ENCODE assay signal across 10 mouse cellular contexts in the genomic region with DNA sequence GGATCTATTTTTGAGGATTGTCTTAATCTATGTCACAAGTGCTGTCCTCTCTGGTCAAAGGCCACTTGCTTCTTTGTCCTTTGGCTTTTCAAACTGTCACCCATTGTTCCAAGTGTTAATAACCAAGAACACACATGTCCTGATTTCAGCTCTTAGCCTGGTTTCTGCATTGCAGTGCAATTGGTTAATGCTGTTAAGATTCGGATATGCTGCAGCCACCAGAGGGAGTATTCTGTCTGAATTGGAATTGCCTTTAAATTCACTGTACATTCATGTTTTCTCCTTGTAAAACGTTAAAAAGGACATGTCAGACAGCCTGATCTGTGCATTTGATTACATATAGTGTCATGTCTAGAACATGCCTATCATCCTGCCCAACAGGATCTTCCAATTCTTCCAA. TPM values are rescaled to one million over a fixed set of nuclear protein-coding genes. Genes with fewer than 3 reads are reported as not detected.
A peak's percentile ranks its signal among the peaks of the same experiment; 100 is the strongest.
DNase-seq lines count a peak whose midpoint lies in the region; ATAC-seq lines count a peak whose summit lies in the region.
"Had no signal": no experiment of that assay in that cellular context is flagged by ENCODE, and none has a peak within 500 bp of the region (broad histone marks: within the 10 kb centered on the region; RNA-seq: fewer than 3 reads in every experiment).

No protein-coding gene starts in this region.

- H3K4me3 ChIP-seq in forebrain, embryonic 12.5 days (replicated peaks): no peak overlapping the region
- no peak overlapping the region for H3K4me3 ChIP-seq in limb, embryonic 10.5 days
- H3K4me3 ChIP-seq: embryonic facial prominence, embryonic 12.5 days; neural tube, embryonic 13.5 days had no signal

- H3K27ac ChIP-seq in forebrain, embryonic 12.5 days: no peak overlapping the region
- no peak overlapping the region for H3K27ac ChIP-seq in limb, embryonic 10.5 days
- H3K27ac ChIP-seq: embryonic facial prominence, embryonic 12.5 days; neural tube, embryonic 13.5 days had no signal

- 24% methylated on average over 2 of the region's 2 CpGs for WGBS in forebrain, embryonic 12.5 days
- WGBS in limb, embryonic 10.5 days: 42% methylated on average over 2 of the region's 2 CpGs

- H3K9ac ChIP-seq in forebrain, embryonic 12.5 days: no peak overlapping the region
- H3K9ac ChIP-seq: embryonic facial prominence, embryonic 12.5 days; neural tube, embryonic 13.5 days had no signal

- 0 out of 2 replicates have a peak, but pooled peaks have one; percentile 41 for ATAC-seq in forebrain, embryonic 12.5 days (ENCODE audit: low FRiP score)

- H3K4me1 ChIP-seq in forebrain, embryonic 12.5 days: no peaks in the 10 kb centered on the region
- no peaks in the 10 kb centered on the region for H3K4me1 ChIP-seq in limb, embryonic 10.5 days
- H3K4me1 ChIP-seq: embryonic facial prominence, embryonic 12.5 days; neural tube, embryonic 13.5 days had no signal

- no peaks in the 10 kb centered on the region for H3K36me3 ChIP-seq in forebrain, embryonic 12.5 days (replicated peaks)
- H3K36me3 ChIP-seq in limb, embryonic 10.5 days: no peaks in the 10 kb centered on the region
- H3K36me3 ChIP-seq: embryonic facial prominence, embryonic 12.5 days; neural tube, embryonic 13.5 days had no signal

- DNase-seq in kidney, postnatal 10 days: peak; percentile 55
- DNase-seq in kidney, adult 11 months: no peak
- DNase-seq in R1 (ENCODE audit: low read depth, low spot score): peak; percentile 4
- DNase-seq in limb, embryonic 10.5 days (ENCODE audit: low spot score): peak; percentile 33
- DNase-seq in spleen, postnatal 14 days (ENCODE audit: low spot score in 2 of 2): no peak
- no peak for DNase-seq in adrenal gland, adult 2 months
- DNase-seq in gastrocnemius, postnatal 14 days: no peak

- no peak overlapping the region for H3K4me2 ChIP-seq in forebrain, embryonic 12.5 days
- H3K4me2 ChIP-seq: embryonic facial prominence, embryonic 12.5 days; neural tube, embryonic 13.5 days had no signal

- intact Hi-C loops in gastrocnemius, postnatal 14 days (cut with DNase I; ENCODE audit: low total_unique reads): no loop called here

- H3K27me3 ChIP-seq in forebrain, embryonic 12.5 days: no peaks in the 10 kb centered on the region
- no peaks in the 10 kb centered on the region for H3K27me3 ChIP-seq in limb, embryonic 10.5 days (ENCODE audit: low read depth, poor library complexity, severe bottlenecking)
- H3K27me3 ChIP-seq: embryonic facial prominence, embryonic 12.5 days; neural tube, embryonic 13.5 days had no signal

- no peaks in the 10 kb centered on the region for H3K9me3 ChIP-seq in forebrain, embryonic 12.5 days
- no peaks in the 10 kb centered on the region for H3K9me3 ChIP-seq in limb, embryonic 10.5 days (replicated peaks)
- H3K9me3 ChIP-seq: embryonic facial prominence, embryonic 12.5 days; neural tube, embryonic 13.5 days had no signal

RNA-seq across cellular contexts. Expression of a gene that starts 40.4 kb away (rescaled TPM):
- 30.8 and 33.9 TPM in 2 replicates for polyA plus RNA-seq in forebrain, embryonic 12.5 days (2016; fragmentation: Nextera tagmentation; extraction: Ambion mirVana)
- 35.5 and 37.7 TPM in 2 replicates for polyA plus RNA-seq in limb, embryonic 10.5 days (2016; fragmentation: Nextera tagmentation; extraction: Ambion mirVana)
- 10 to 100 TPM; 16.9 to 19.1 TPM for total RNA-seq in adrenal gland, adult 2 months (2021)
- 1.6 and 2.1 TPM in 2 replicates for polyA plus RNA-seq in adrenal gland, adult 2 months (2012; rRNA removed)
- 1 to 10 TPM; 9.5 to 10.0 TPM for total RNA-seq in gastrocnemius, postnatal 14 days (2021)

RNA-seq across cellular contexts. Expression of a gene that starts 57.3 kb away (rescaled TPM):
- polyA plus RNA-seq in forebrain, embryonic 12.5 days (2016; fragmentation: Nextera tagmentation; extraction: Ambion mirVana): 179 and 187 TPM in 2 replicates
- 236 and 255 TPM in 2 replicates for polyA plus RNA-seq in limb, embryonic 10.5 days (2016; fragmentation: Nextera tagmentation; extraction: Ambion mirVana)
- 100 to 1,000 TPM in 1 of 2 experiments, 10 to 100 TPM in 1; 99.6 to 106 TPM for total RNA-seq in adrenal gland, adult 2 months (2021)
- polyA plus RNA-seq in adrenal gland, adult 2 months (2012; rRNA removed): 18.4 and 20.2 TPM in 2 replicates
- total RNA-seq in gastrocnemius, postnatal 14 days (2021): 10 to 100 TPM; 54.6 to 55.8 TPM

RNA-seq across cellular contexts. Expression of a gene that starts 57.4 kb away (rescaled TPM):
- 108 and 111 TPM in 2 replicates for polyA plus RNA-seq in forebrain, embryonic 12.5 days (2016; fragmentation: Nextera tagmentation; extraction: Ambion mirVana)
- 113 and 114 TPM in 2 replicates for polyA plus RNA-seq in limb, embryonic 10.5 days (2016; fragmentation: Nextera tagmentation; extraction: Ambion mirVana)
- 10 to 100 TPM; 49.8 to 83.5 TPM for total RNA-seq in adrenal gland, adult 2 months (2021)
- 8.9 and 10.7 TPM in 2 replicates for polyA plus RNA-seq in adrenal gland, adult 2 months (2012; rRNA removed)
- 10 to 100 TPM; 40.8 to 41.5 TPM for total RNA-seq in gastrocnemius, postnatal 14 days (2021)

Comparison
In these comparisons a context has a peak if more than half of its experiments do, and no peak if none do; other contexts are left out.
1. DNase-seq: peak in kidney, postnatal 10 days (single experiment), R1 (single experiment) and limb, embryonic 10.5 days (single experiment); none in kidney, adult 11 months (single experiment), spleen, postnatal 14 days (0 of 2), adrenal gland, adult 2 months (single experiment) and gastrocnemius, postnatal 14 days (single experiment).
2. RNA of a gene that starts 40.4 kb away (polyA plus RNA-seq): 35.5 to 37.7 TPM in limb, embryonic 10.5 days and 30.8 to 33.9 TPM in forebrain, embryonic 12.5 days; 1.6 to 2.1 TPM in adrenal gland, adult 2 months; every median in the first group is over 10 times any median in the second.